Mouse (Mus musculus) kidney, postnatal 25 days (tissue): ENCODE measurements around the gene Fam229a.
A peak's percentile ranks its signal among the peaks of the same experiment; 100 is the strongest.
"Not testable (repeated sequence)": the region's sequence is repeated elsewhere in the genome, so short reads cannot be mapped to it uniquely, and the experiment has no call there.

Source experiments
- DNase-seq, 2 experiments: peaks; one replicate each; pipeline ENCODE4 v3.0.0; 2021; ENCODE audit warnings: mixed read lengths in 2 of 2

Gene Fam229a

GRCm38 (mm10) chr4:129490972-129491880, at the start of gene Fam229a, which contains the start of gene Tssk3:
Gene Fam229a (plus strand): TSS chr4:129491190.
Gene Tssk3 (minus strand): TSS chr4:129491022.
- DNase-seq, result peak; percentile 36 to 76

- no peak for DNase-seq
Measured at GRCm38 (mm10) chr4:129447360-129447759, 43.6 kb upstream of the Fam229a start.

DNA sequence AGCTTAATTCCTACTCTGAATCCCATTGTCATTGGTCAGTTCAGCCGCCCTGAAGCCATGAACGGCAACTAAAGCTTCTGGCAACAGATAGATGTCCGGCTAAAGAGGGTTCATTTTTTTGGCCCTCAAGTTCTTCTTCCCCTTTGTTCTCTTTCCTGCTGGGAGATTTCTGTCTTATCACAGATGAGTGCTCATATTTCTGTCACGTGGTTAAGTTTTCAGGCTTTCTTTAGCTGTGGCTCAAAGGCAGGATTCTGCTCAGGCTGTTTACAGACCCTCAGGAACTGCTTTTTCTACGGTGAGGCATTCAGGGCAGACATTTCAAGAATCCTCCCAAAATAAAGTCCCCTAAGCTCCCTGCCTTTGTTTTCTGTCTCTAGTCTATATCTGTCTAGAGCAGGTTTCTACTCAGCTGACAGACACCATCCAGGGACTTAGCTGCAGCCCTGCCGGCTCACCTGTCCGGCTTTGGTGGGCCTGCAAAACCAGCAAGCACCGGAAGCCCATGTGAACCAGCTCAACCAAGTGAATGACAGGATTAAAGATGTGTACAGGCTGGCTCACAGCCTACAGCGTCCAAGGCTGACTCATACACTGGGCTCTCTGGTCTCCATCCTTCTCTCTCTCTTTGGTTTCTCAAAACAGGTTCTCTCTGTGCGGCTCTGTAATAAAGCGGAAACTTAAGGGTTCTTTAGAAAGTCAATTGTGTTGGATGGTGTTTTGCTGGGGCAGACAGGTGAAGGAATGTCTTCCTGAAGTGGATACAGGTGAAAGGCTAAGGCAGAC, 43.0 kb upstream of the Fam229a start:
- no peak for DNase-seq

DNA sequence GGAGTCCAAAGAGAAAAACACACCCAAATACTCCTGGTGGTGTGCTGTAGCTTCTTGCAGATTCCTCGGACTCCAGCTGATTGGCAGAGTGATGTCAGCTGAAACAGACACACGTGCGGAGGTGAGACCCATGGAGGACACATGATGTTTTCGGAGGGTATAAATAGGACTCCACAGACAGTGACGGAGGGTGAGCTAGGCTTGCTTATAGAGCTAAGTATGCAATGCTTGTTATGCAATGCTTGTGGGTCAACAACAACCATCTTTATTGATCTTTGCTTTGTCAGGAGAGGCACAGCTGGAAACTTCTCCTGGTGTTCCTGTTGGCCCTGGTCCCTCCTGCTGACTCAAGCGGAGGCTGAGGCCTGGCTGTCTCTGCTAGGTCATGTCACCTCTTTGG, 42.3 kb upstream of the Fam229a start:
- DNase-seq, result no peak

DNA sequence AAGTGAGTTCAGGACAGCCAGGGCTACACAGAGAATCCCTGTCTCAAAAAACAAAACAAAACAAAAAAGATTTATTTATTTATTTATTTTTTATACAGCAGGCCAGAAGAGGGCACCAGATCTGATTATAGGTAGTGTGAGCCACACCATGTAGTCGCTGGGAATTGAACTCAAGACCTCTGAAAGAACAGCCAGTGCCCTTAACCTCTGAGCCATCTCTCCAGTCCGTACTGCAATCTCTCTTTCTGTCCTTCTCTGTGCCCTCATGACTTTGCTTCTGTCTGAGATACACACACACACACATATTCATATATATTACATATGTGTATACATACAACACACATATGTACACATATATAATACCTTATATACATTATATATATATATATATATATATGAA, 40.1 kb upstream of the Fam229a start:
- DNase-seq, result no peak

DNA sequence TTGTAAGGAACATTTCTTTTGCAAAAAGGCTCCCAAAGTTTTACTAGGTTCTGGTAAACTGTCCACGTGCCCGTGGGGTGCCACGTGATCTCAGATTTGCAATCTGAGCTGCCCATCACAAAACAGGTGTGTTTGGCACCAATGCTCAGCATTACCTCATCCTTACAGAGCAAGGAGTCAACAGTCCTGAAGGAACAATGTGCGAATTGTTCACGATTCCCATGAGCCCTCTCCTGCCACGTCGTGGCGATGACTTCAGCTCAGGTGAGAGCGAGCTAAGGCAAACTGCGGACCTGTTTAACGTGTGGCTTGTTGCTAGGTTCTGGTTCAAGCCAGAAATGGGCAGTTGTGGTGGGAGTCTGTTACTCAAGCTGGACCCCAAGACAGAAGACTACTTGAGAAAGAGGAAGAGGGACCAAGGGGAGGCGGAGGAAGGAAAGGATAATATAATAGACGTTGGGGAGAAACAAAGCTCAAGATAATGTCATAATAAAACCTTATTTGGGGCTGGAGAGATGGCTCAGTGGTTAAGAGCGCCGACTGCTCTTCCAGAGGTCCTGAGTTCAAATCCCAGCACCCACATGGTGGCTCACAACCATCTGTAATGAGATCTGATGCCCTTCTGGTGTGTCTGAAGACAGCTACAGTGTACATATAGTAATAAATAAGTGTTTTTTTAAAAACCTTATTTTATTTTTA, 39.4 kb upstream of the Fam229a start:
- no peak for DNase-seq

- DNase-seq, result peak; percentile 65 to 67
Measured at GRCm38 (mm10) chr4:129455265-129455664, 35.7 kb upstream of the Fam229a start.

GRCm38 (mm10) chr4:129456126-129456525, 34.9 kb upstream of the Fam229a start:
- DNase-seq, result no peak

DNA sequence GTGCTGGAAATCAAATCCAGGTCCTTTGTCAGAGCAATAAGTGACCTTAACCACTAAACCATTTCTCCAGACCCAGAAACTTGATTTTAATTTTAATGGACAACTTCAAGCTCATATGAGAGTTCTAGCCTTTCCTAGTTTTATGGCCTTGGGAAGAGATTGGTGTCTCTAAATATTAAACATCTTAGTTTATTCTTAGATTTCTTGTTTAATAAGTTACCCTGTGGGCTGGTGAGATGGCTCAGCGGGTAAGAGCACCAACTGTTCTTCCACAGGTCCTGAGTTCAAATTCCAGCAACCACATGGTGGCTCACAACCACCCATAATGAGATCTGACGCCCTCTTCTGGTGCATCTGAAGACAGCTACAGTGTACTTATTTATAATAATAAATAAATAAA, 33.7 kb upstream of the Fam229a start:
- DNase-seq, result not testable (repeated sequence)

GRCm38 (mm10) chr4:129459726-129460125, 31.3 kb upstream of the Fam229a start:
- DNase-seq, result peak in 1 of 2 experiments; percentile 40

DNA sequence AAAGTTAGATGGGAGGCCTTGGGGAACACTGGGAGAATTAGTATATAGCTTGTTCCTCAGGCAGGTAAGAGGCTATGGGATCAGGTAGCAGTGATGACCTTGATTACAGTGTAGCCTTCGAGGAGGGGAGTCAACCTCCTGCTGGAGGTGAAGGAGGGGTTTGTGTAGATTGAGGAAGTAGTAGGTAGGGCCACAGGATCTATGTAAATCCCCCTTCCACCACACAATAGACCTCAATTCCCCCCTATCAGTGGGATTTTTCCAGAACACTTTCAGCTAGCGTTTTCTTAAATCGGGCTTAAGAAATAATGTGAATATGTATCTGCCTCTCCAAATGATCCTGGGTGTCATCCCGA, 30.2 kb upstream of the Fam229a start:
- DNase-seq, result no peak

DNA sequence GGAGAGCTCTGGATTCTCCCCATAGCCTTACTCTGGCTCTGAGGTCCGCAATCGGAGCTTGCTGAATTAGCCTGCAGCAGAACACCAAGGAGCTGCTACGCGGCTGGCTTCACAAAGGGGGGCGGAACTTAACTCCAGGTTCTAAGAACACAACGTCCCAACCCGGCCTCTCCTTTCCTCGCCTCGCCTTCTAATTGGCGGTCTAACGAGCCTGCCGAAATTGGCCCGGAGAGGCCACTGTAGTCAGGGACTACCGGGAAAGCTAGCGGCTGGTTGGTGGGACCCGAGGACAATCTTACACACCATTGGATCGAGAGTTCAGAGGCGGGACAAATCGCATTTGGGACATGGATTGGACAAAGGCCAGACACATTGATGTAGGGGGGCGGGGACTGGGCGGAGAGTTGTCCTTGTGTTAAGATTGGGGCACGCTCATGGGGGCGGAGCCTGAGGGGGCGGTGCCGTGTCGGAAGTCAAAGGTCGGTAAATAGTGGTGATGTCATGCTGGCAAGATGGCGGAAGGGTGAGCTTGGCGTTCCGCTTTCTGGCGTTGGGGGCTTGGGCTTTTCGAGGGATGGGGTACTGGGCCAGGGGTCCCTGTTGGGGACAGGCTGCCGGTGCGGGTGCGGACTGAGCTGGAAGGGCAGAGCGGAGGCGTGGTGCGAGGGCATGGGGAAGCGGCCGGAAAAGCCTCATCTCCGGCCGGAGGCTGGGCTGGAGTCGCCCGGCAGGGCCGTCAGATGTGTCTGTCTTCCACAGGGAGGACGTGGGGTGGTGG, 29.6 kb upstream of the Fam229a start, which contains the start of gene Bsdc1:
Bsdc1 (plus strand) TSS at position 399 of the 778 bp plus-strand sequence.
- peak; percentile 100 for DNase-seq

DNA sequence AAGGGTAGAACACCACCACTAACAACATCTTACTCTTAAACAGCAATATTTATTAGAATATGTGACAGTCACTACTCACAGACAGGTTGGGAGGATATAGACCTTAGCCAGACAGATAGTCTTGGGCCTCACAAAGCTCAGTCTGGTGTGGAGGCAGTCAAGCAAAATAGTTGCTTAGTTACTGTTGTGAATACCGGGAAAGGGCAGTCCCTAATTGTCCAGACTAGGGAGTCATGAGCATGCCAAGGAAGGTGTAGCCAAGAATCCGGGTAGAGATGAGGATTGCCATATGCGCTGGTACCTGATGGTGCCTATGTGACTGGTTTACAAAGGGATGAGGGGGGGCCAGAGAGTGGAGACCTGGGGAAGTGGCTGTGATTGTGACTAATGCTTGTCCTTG, 28.9 kb upstream of the Fam229a start:
- peak in 1 of 2 experiments; percentile 48 for DNase-seq

DNA sequence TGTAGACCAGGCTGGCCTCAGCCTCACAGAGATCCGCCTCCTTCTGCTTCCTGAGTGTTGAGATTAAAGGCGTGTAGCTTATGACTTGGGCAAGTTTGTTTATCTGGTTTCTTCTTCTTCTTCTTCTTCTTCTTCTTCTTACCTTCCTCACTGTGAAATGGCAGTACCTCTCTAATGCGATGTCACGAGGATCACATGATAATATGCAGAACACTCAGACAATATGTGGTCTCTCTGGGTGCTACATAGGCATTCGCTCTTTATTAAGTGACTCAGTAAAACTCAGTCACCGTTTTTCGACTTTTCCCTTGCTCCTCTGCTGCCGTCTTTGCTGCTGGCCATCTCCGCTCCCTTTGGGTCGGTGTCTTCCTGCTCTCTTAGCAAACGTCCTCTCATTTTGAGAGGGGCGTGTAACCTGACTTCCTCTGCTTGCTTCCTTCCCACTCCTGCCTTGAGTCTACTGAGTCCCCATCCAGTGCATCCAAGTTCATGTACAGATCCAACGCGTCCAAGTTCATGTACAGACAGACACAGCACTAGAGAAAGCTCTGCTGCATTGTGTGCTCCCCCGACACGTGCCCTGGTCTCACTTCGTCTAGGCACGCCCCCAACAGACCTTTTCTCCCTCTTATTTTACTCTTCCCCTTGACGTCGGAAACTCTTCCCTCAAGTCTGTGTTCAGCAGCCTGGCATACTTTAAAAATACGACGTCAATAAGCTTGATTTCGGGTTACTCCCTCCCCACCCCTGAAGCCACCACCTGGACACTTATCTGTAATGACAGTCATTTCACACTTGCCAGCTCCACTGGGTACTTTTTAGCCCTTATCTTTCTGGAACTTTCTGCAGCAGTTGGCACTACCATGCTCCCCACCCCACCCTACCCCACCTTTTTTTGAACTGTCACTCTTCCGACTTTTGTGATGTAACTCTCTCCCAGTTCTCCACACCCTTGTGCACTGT, 27.6 kb upstream of the Fam229a start:
- no peak for DNase-seq

DNA sequence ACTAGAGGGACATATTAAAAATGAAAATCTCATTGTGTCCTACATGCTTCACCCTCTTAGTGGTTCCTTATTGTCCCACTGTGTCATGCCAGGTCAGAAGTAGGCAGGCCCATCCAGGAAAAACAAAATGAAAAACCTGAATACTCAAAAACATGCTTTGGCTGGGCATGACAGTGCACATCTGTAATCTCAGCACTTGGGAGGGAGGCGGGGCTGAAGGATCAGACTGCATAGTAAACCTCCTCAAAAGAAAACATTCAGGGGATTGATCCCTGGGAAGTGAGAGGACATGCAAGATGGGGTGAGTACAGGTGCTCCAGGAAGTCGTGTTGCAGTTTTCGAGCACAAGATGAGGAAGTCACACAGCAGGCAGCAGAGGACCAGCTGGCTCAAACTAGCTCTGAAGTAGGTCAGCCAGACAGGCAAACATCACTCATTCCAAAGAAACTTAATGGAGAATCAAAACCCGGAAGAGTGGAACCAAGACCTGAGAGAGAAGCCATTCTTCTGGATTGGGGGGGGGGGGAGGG, 26.6 kb upstream of the Fam229a start:
- DNase-seq, result no peak

- no peak for DNase-seq
Measured at GRCm38 (mm10) chr4:129476047-129476446, 14.9 kb upstream of the Fam229a start.

DNA sequence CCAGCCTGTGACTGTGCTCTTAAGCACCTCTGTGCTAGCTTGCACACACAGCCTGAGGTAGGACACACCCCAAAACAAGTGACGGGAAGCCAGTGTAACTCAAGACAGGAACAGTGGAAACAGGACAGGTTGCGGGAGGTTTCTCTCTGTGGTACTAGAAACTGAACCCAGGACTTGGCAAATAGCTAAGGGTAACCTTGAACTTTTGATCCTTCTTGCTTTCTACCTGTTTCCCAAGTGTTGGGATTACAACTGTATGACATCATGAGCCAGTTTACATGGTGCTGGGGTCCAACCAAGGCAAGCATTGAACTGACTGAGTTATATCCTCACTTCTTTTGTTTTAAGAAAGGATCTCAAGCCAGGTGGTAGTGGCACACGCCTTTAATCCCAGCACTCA, 11.1 kb upstream of the Fam229a start:
- DNase-seq, result no peak

DNA sequence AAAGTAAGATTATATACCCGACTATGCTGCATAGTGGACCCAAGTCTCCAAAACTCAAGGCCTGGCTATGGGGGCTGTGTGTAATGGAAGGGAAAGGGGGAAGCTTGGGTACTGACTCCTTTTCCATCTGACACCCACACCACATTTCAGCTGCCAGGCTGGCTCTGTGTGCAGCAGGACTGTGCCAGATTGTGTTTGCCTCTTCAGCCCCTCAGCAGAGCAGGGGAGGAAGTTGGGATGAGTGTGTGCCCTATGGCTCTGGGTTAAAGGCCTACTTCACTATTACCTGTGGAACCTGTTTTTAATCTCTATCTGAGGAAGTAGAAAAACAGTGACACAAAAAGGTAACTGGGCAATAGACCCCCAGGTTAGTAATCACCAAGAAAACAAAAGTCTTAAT, 9.9 kb upstream of the Fam229a start:
- no peak for DNase-seq

- peak; percentile 56 to 57 for DNase-seq
Measured at GRCm38 (mm10) chr4:129494681-129495080, 3.7 kb downstream of the Fam229a start.

DNA sequence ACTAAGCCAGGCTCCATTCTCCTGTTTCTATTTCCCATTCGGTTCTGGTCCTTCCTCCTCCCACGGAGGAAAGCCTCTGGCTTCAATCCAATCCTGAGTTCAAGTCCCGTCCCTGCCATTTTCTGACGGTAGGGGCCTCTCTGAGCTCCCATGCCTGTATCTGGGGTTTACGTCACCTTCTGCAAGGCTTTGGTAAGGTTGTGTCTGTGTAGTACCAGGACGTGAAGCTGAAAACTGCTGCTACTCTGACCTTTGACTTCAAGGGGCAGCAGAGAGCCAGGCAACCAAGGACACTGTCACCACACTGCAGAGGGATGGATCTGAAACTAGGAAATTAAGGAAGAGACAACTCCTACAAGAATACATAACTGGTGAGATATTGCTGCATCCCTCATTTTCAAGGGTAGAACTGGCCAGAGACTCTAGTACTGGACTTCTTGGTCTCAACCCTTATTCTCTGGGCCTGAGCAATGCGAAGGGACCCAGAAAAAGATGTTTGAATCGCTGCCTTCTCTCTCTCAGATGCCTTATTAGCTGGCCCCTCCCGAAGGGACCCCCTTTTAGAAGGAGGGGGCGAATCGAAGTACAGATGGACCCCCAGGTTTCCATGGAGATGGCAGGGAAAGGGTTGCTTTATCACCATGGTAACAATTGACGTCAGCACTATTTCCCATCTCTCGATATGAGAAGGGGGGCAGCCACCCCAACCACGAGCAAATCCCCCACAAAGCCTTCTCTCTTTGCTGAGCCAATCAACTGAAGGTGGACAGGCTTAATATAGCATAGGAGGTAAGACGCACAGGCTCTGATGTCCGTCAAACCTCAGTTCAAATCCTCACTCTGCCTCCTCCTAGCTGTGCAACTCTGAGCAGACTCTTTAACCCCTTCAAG, 4.9 kb downstream of the Fam229a start:
- peak; percentile 13 to 44 for DNase-seq
